Mouse (Mus musculus) embryonic fibroblast, embryonic 13.5 days (primary cell): ENCODE measurements around the gene Esp4.

ENCODE experiments used
- CTCF ChIP-seq: IDR thresholded peaks from 2 replicates; pipeline ENCODE4 v1.5.1; 2011; ENCODE audit warnings: mild to moderate bottlenecking, control low read depth, low read length, moderate library complexity, borderline replicate concordance; ENCODE audit not compliant: insufficient read depth
- POLR2A ChIP-seq: IDR thresholded peaks from 2 replicates; pipeline ENCODE4 v1.6.1; 2011; ENCODE audit warnings: low read depth, mild to moderate bottlenecking, control low read depth, low read length, moderate library complexity

DNA sequence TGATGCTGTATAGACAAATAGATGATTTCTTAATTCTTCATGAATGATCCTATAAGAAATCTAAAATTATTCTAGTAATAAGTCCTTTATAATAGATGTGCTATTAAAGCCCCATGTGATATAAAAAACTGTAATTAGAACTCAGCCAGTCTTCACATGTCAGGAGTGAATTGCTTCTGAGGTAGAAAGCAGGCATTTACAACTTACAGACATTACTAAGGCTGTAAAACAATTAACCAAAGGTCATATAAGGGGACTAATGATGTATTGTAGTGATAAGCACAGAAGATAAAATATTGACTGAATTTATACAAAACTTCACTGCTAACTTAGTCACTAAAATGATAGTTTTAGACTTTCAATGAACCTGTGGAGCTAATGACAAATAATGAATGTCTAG lies 7.1 kb upstream of the Esp4 start:
- TF ChIP-seq POLR2A (no peak), CTCF (no peak)
